Mouse (Mus musculus): ENCODE data around the gene Fhl4.

DNA sequence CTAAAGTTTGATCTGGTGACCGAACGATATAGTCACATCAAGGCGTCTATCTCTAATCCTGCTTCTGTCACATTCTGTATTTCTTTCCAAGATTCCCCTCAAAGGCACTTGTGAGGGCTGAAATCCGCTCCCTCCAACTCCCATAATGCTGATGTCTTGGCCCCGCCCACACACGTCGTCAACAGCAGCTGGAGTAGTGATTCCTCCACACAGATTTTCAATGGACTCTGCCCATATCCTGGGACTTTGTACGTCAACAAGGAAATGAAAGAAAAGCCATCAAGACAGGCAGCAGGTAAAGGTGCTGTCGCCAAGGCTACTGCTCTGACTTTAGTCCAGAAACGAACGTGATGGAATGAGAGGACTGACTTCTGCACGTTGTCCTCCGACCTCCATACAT lies 22.9 kb upstream of the Fhl4 start:
- TF ChIP-seq GATA1 (IDR thresholded peaks at IDR 0.05; ENCODE audit: borderline replicate concordance, low read length) = no peak
- no peak for TF ChIP-seq FLI1 (IDR thresholded peaks at IDR 0.05; ENCODE audit: low read length)

Data from megakaryocyte, embryonic 14.5 days (primary cell).